Mouse (Mus musculus) c-Kit-positive CD71-negative TER-119-negative erythroid progenitor cells, embryonic 14.5 days (primary cell): ENCODE measurements around the gene Gm28042.

Source experiments
- DNase-seq: peaks from one replicate; pipeline ENCODE4 v3.0.0-alpha.2; 2013; ENCODE audit warnings: low read depth

Gm28042 gene

DNA sequence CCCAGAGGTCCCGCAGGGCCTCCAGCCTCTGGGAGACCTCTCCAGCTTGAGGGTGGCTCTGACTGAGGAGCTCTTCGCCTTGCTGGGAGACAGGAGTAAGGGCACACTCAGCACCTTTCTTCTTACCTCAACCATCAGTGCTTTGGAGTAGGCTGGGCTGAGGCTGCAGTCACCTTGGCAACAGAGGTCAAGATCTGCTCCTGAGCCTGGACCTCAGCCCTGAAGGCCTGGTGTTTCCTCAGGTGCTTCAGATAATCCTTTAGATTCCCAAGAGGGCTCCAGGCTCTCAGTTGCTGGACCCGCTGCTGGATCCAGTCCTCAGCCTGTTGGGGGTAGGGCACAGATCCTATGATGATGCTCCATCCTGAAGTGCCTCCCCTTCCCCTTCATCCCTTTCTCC is 32.2 kb downstream of the Gm28042 start:
- no peak for DNase-seq

DNA sequence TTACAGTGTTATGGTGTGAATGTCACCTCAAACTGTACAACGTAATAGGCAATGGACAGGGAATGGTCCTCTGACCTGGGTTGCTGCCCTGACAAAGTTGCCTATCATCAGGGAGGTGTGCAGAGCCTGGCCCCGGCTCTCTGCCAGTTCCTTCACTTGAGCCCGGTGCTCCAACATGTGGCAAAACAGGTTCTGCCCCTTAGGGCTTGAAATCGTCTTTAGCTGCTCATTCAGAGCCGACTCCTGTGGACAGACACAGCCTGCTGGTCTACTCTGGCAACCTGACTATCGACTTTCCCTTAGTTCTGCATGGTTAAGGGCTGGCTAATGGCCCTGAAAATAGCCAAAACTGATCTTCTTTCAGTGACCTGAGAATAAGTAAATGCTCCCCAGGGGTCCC is 32.9 kb downstream of the Gm28042 start:
- no peak for DNase-seq

DNA sequence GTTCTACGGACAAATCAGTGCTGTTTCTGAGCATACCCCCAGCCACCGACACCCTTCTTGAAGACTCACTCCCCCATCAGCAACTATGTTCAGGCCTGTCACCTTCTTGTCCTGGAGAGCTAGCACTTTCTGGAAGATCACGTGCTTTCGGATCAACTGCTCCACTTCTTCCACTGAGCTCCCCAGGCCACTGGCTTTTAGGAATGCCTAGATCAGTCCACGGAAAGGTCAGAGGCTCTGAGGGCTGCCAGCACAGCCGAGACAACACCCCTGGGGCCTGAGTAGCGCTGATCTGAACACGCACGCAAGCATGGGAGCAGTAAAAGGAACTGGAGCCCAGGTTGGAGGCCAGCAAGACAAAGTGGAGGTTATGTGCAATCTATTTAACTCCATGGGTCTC is 33.4 kb downstream of the Gm28042 start:
- DNase-seq: no peak

DNA sequence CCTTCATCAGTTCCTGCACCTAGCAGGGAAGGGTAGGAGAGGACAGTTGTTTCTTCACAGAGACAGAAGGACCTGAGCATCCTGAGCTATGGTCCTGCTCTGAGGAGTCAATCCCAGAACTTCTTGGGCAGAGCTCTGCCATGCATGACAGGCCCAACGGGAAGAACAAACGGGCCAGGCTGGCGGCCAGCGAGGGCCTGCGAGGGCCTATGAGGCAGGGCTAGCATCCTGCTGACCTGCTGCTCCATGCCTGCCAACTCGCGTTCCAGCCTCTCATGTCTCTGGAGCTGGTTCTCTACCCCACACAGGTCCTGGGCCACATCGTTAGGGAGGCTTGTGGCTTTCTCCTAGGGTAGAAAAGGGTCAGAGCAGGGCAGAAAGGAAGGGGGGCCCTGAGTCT is 35.0 kb downstream of the Gm28042 start:
- no peak for DNase-seq

- no peak for DNase-seq
Observed at GRCm38 (mm10) chr2:120064639-120065038, 37.3 kb downstream of the Gm28042 start.

GRCm38 (mm10) chr2:120065243-120065642 is 38.0 kb downstream of the Gm28042 start:
- DNase-seq: no peak

- no peak for DNase-seq
Observed at GRCm38 (mm10) chr2:120066224-120066623, 38.9 kb downstream of the Gm28042 start.

GRCm38 (mm10) chr2:120068555-120069465 is 41.5 kb downstream of the Gm28042 start:
- no peak for DNase-seq

GRCm38 (mm10) chr2:120069466-120069990 is 42.2 kb downstream of the Gm28042 start:
- no peak for DNase-seq

- DNase-seq: no peak
Observed at GRCm38 (mm10) chr2:120074096-120074495, 46.8 kb downstream of the Gm28042 start.

GRCm38 (mm10) chr2:120076076-120076705 is 48.9 kb downstream of the Gm28042 start:
- DNase-seq: no peak

GRCm38 (mm10) chr2:120082416-120082815 is 55.1 kb downstream of the Gm28042 start:
- no peak for DNase-seq

- DNase-seq: no peak
Observed at GRCm38 (mm10) chr2:120084593-120085361, 57.5 kb downstream of the Gm28042 start.

DNA sequence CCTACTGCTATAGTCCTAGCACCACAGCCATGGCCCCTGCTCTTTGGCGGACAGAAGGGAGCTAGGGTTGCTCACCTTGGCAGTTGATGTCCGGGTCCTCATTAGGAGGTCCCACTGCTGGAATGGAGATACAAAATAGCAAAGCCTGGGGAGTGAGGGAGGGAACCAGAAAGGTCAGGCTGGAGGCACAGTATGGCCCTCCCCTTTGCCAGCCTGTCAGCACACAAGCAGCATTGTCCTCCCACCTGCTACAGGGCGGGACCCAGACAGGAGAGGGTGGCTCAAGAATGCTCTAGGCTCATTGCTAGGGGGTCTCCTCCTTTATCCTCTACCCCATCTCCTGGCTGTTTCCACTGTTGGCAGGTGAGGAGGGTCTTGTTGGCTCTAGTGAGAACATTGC is 58.7 kb downstream of the Gm28042 start:
- no peak for DNase-seq

DNA sequence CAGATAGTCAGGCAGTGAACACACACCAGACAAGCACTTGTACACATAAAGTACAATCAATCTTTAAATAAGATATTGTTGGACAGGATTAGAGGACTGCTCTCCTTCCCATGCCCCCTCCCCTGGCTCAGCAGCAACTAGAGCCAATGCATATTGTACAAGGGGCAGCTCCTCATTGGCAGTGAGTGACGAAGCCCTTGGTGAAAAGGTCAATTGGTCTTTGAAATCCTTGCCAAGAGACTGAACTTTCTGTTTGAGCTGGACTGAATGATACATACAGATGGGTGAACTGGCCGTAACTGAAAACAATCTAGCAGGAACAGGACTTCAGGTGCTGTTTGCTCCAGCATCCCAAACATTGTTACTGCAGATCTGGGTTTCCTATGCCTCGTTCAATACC is 60.1 kb downstream of the Gm28042 start:
- no peak for DNase-seq

GRCm38 (mm10) chr2:120087897-120088296 is 60.6 kb downstream of the Gm28042 start:
- no peak for DNase-seq

DNA sequence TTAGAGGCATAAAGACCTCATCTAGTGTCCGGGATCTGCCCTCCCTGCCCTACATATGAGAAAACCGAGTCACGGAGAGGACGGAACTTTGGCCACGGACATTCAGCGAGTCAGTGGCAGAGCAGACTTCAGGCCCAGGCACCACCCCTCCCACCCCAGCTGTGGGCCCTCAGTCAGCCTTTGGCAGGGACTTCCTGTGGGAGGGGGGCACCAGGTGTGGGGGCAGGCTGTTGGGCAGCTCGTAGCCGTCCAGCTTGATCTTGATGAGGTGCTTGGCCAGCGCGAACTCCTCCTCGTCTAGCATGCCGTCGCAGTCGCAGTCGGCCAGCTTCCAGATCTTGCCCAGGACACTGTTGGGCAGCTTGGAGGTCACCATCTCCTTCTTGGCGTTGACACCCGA is 63.7 kb downstream of the Gm28042 start:
- DNase-seq: no peak
